Mouse (Mus musculus): ENCODE data around the gene Gm26992. TPM values are rescaled to one million over a fixed set of nuclear protein-coding genes. Genes with fewer than 3 reads are reported as not detected.

Gm26992 gene
- total RNA-seq (2014; rRNA removed), result not detected in 2 replicates
- polyA plus RNA-seq (2015; fragmentation: Nextera tagmentation; extraction: Ambion mirVana), result not detected in 2 replicates

- no peaks in the 10 kb centered on the region for H3K4me1 ChIP-seq (ENCODE audit: insufficient read depth, low read length)
- WGBS, result 89% methylated on average over 2 of the region's 2 CpGs
- DNase-seq (ENCODE audit: low spot score) (no peak), ATAC-seq (no peak)
- TF ChIP-seq CTCF (IDR thresholded peaks at IDR 0.05; ENCODE audit: low read depth), result no peak
- H3K36me3 ChIP-seq (ENCODE audit: insufficient read depth, low read length), result no peaks in the 10 kb centered on the region
- no peak within 1 kb of the TSS for H3K4me2 ChIP-seq (ENCODE audit: low read depth, low read length)
- H3K9ac ChIP-seq (replicated peaks; ENCODE audit: low read length), result no peak within 1 kb of the TSS
- no peaks in the 10 kb centered on the region for H3K9me3 ChIP-seq (ENCODE audit: low read length)
- H3K27ac ChIP-seq, result no peak within 1 kb of the TSS
- H3K27me3 ChIP-seq (ENCODE audit: insufficient read depth, low read length), result no peaks in the 10 kb centered on the region
- H3K4me3 ChIP-seq (ENCODE audit: low read length), result no peak within 1 kb of the TSS
Measured at GRCm38 (mm10) chrX:103421710-103422109, at the start of gene Gm26992. Gene Gm26992 (plus strand): TSS chrX:103422010.

GRCm38 (mm10) chrX:103374250-103374649 is 47.6 kb upstream of the Gm26992 start:
- 56% methylated on average over 5 of the region's 5 CpGs for WGBS
- DNase-seq (ENCODE audit: low spot score), result peak; percentile 32
- ATAC-seq, result peak; percentile 59; the same call in 1 of the 2 replicates

GRCm38 (mm10) chrX:103384528-103384927 is 37.3 kb upstream of the Gm26992 start:
- ATAC-seq (no peak), DNase-seq (ENCODE audit: low spot score) (peak; percentile 9)
- H3K4me2 ChIP-seq (ENCODE audit: low read depth, low read length), result no peak overlapping the region
- no peak overlapping the region for H3K9ac ChIP-seq (replicated peaks; ENCODE audit: low read length)
- 76% methylated on average over 3 of the region's 3 CpGs for WGBS
- TF ChIP-seq CTCF (IDR thresholded peaks at IDR 0.05; ENCODE audit: low read depth), result peak; percentile 55
- H3K4me3 ChIP-seq (ENCODE audit: low read length), result no peak overlapping the region
- no peaks in the 10 kb centered on the region for H3K4me1 ChIP-seq (ENCODE audit: insufficient read depth, low read length)
- H3K27me3 ChIP-seq (ENCODE audit: insufficient read depth, low read length), result no peaks in the 10 kb centered on the region
- H3K9me3 ChIP-seq (ENCODE audit: low read length), result no peaks in the 10 kb centered on the region
- no peaks in the 10 kb centered on the region for H3K36me3 ChIP-seq (ENCODE audit: insufficient read depth, low read length)
- H3K27ac ChIP-seq, result no peak overlapping the region

More at GRCm38 (mm10) chrX:103374250-103374649, 47.6 kb upstream of the Gm26992 start:
- H3K4me2 ChIP-seq (ENCODE audit: low read depth, low read length), result no peak overlapping the region
- H3K4me3 ChIP-seq (ENCODE audit: low read length), result no peak overlapping the region
- no peaks in the 10 kb centered on the region for H3K9me3 ChIP-seq (ENCODE audit: low read length)
- H3K27me3 ChIP-seq (ENCODE audit: insufficient read depth, low read length), result no peaks in the 10 kb centered on the region
- H3K27ac ChIP-seq, result no peak overlapping the region
- peak; percentile 67 for TF ChIP-seq CTCF (IDR thresholded peaks at IDR 0.05; ENCODE audit: low read depth)
- no peak overlapping the region for H3K9ac ChIP-seq (replicated peaks; ENCODE audit: low read length)
- no peaks in the 10 kb centered on the region for H3K4me1 ChIP-seq (ENCODE audit: insufficient read depth, low read length)
- no peaks in the 10 kb centered on the region for H3K36me3 ChIP-seq (ENCODE audit: insufficient read depth, low read length)

GRCm38 (mm10) chrX:103388131-103388530 is 33.7 kb upstream of the Gm26992 start:
- 85% methylated on average over 3 of the region's 3 CpGs for WGBS
- Histone ChIP-seq H3K4me3 (ENCODE audit: low read length) (no peak overlapping the region), H3K27me3 (ENCODE audit: insufficient read depth, low read length) (no peaks in the 10 kb centered on the region)

GRCm38 (mm10) chrX:103393841-103394240 is 28.0 kb upstream of the Gm26992 start:
- no peaks in the 10 kb centered on the region for H3K9me3 ChIP-seq (ENCODE audit: low read length)
- no peak overlapping the region for H3K4me2 ChIP-seq (ENCODE audit: low read depth, low read length)
- no peaks in the 10 kb centered on the region for H3K4me1 ChIP-seq (ENCODE audit: insufficient read depth, low read length)
- no peaks in the 10 kb centered on the region for H3K36me3 ChIP-seq (ENCODE audit: insufficient read depth, low read length)
- no peak overlapping the region for H3K27ac ChIP-seq
- 58% methylated on average over 1 of the region's 1 CpGs for WGBS
- no peak for ATAC-seq
- no peak overlapping the region for H3K4me3 ChIP-seq (ENCODE audit: low read length)
- TF ChIP-seq CTCF (IDR thresholded peaks at IDR 0.05; ENCODE audit: low read depth), result no peak
- DNase-seq (ENCODE audit: low spot score), result no peak
- H3K9ac ChIP-seq (replicated peaks; ENCODE audit: low read length), result no peak overlapping the region
- H3K27me3 ChIP-seq (ENCODE audit: insufficient read depth, low read length), result no peaks in the 10 kb centered on the region

More at GRCm38 (mm10) chrX:103388131-103388530, 33.7 kb upstream of the Gm26992 start:
- H3K36me3 ChIP-seq (ENCODE audit: insufficient read depth, low read length), result no peaks in the 10 kb centered on the region
- no peak for TF ChIP-seq CTCF (IDR thresholded peaks at IDR 0.05; ENCODE audit: low read depth)
- no peak overlapping the region for H3K27ac ChIP-seq
- H3K9ac ChIP-seq (replicated peaks; ENCODE audit: low read length), result no peak overlapping the region
- no peak overlapping the region for H3K4me2 ChIP-seq (ENCODE audit: low read depth, low read length)
- H3K9me3 ChIP-seq (ENCODE audit: low read length), result no peaks in the 10 kb centered on the region
- ATAC-seq (no peak), DNase-seq (ENCODE audit: low spot score) (no peak)
- H3K4me1 ChIP-seq (ENCODE audit: insufficient read depth, low read length), result no peaks in the 10 kb centered on the region

GRCm38 (mm10) chrX:103405021-103405420 is 16.8 kb upstream of the Gm26992 start:
- Histone ChIP-seq H3K9ac (replicated peaks; ENCODE audit: low read length) (no peak overlapping the region), H3K27ac (no peak overlapping the region), H3K36me3 (ENCODE audit: insufficient read depth, low read length) (no peaks in the 10 kb centered on the region), H3K4me1 (ENCODE audit: insufficient read depth, low read length) (no peaks in the 10 kb centered on the region), H3K27me3 (ENCODE audit: insufficient read depth, low read length) (no peaks in the 10 kb centered on the region), H3K9me3 (ENCODE audit: low read length) (no peaks in the 10 kb centered on the region), H3K4me2 (ENCODE audit: low read depth, low read length) (no peak overlapping the region), H3K4me3 (ENCODE audit: low read length) (no peak overlapping the region)
- no peak for TF ChIP-seq CTCF (IDR thresholded peaks at IDR 0.05; ENCODE audit: low read depth)
- 44% methylated on average over 13 of the region's 13 CpGs for WGBS
- ATAC-seq, result no peak
- no peak for DNase-seq (ENCODE audit: low spot score)

GRCm38 (mm10) chrX:103414167-103414566 is 7.6 kb upstream of the Gm26992 start, which contains the start of gene Tsx:
Gene Tsx (plus strand): TSS chrX:103414467.
- Histone ChIP-seq H3K36me3 (ENCODE audit: insufficient read depth, low read length) (no peaks in the 10 kb centered on the region), H3K9ac (replicated peaks; ENCODE audit: low read length) (no peak within 1 kb of the TSS), H3K27ac (no peak within 1 kb of the TSS), H3K4me2 (ENCODE audit: low read depth, low read length) (no peak within 1 kb of the TSS), H3K27me3 (ENCODE audit: insufficient read depth, low read length) (no peaks in the 10 kb centered on the region), H3K9me3 (ENCODE audit: low read length) (no peaks in the 10 kb centered on the region), H3K4me3 (ENCODE audit: low read length) (no peak within 1 kb of the TSS), H3K4me1 (ENCODE audit: insufficient read depth, low read length) (no peaks in the 10 kb centered on the region)
- 80% methylated on average over 5 of the region's 5 CpGs for WGBS
- no peak for TF ChIP-seq CTCF (IDR thresholded peaks at IDR 0.05; ENCODE audit: low read depth)
- ATAC-seq (no peak), DNase-seq (ENCODE audit: low spot score) (no peak)
